ENCODE assay signal across 21 mouse cellular contexts in the genomic region with DNA sequence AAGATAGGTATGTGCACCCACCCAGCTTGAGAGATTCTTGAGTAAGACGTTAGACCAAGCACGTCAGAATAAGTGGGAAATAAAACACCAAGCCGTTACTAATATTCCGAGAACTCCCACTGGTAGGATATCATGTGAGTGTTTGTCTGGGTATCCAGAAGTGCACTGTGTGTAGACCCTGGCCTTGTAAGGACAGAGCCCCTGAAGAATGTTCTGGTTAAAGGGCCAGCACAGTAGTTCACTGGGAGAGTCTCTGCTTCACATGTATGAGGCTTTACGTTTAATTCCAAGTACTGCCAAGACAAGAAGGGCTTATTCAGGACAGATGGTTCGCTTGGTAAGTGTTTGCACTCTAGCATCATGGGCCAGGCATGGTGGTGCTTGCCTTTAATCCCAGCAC. TPM values are rescaled to one million over a fixed set of nuclear protein-coding genes. Genes with fewer than 3 reads are reported as not detected.
A peak's percentile ranks its signal among the peaks of the same experiment; 100 is the strongest.
DNase-seq lines count a peak whose midpoint lies in the region; ATAC-seq and TF ChIP-seq lines count a peak whose summit lies in the region.
"Had no signal": no experiment of that assay in that cellular context is flagged by ENCODE, and none has a peak within 500 bp of the region (broad histone marks: within the 10 kb centered on the region; RNA-seq: fewer than 3 reads in every experiment).

No protein-coding gene starts in this region.

- no peaks in the 10 kb centered on the region for H3K36me3 ChIP-seq in heart, embryonic 10.5 days
- H3K36me3 ChIP-seq in kidney, embryonic 14.5 days (ENCODE audit: control insufficient read depth, insufficient read depth, low read length): no peaks in the 10 kb centered on the region
- H3K36me3 ChIP-seq in lung, postnatal 0 days (ENCODE audit: insufficient read depth, low read length): no peaks in the 10 kb centered on the region
- H3K36me3 ChIP-seq in midbrain, embryonic 11.5 days (ENCODE audit: control insufficient read depth, insufficient read depth, low read length): no peaks in the 10 kb centered on the region
- no peaks in the 10 kb centered on the region for H3K36me3 ChIP-seq in midbrain, embryonic 10.5 days
- H3K36me3 ChIP-seq: G1E had no signal

- TF ChIP-seq CTCF in lung, postnatal 0 days (IDR thresholded peaks at IDR 0.05): no peak
- no peak for TF ChIP-seq CTCF in lung, adult 2 months (IDR thresholded peaks at IDR 0.05; ENCODE audit: insufficient read depth, low read length)

- ATAC-seq in kidney, embryonic 14.5 days (ENCODE audit: low FRiP score, low TSS enrichment): 0 out of 2 replicates have a peak, but pooled peaks have one; percentile 33
- peak; percentile 70 for ATAC-seq in lung, postnatal 0 days
- ATAC-seq in midbrain, embryonic 11.5 days (ENCODE audit: low FRiP score): no peak
- ATAC-seq: activated CD4-positive, CD25-positive, alpha-beta regulatory T cell, adult 4 months; Patski had no signal

- no peak overlapping the region for H3K4me2 ChIP-seq in kidney, embryonic 14.5 days (replicated peaks; ENCODE audit: low read depth, low read length)
- H3K4me2 ChIP-seq in lung, postnatal 0 days (replicated peaks; ENCODE audit: low read depth, low read length): no peak overlapping the region
- no peak overlapping the region for H3K4me2 ChIP-seq in midbrain, embryonic 11.5 days

- peak; percentile 82 for TF ChIP-seq EP300 in lung, postnatal 0 days (IDR thresholded peaks at IDR 0.05)

- H3K4me1 ChIP-seq in heart, embryonic 10.5 days: no peaks in the 10 kb centered on the region
- no peaks in the 10 kb centered on the region for H3K4me1 ChIP-seq in kidney, embryonic 14.5 days (ENCODE audit: control insufficient read depth, insufficient read depth, low read length)
- no peaks in the 10 kb centered on the region for H3K4me1 ChIP-seq in lung, postnatal 0 days (ENCODE audit: insufficient read depth, low read depth, low read length)
- H3K4me1 ChIP-seq in lung, adult 2 months (ENCODE audit: control insufficient read depth, insufficient read depth, low read length): no peaks in the 10 kb centered on the region
- no peaks in the 10 kb centered on the region for H3K4me1 ChIP-seq in midbrain, embryonic 11.5 days (ENCODE audit: control insufficient read depth, insufficient read depth, low read length)
- no peaks in the 10 kb centered on the region for H3K4me1 ChIP-seq in midbrain, embryonic 10.5 days

- WGBS in heart, embryonic 10.5 days: 75% methylated on average over 6 of the region's 6 CpGs
- 87% methylated on average over 6 of the region's 6 CpGs for WGBS in kidney, embryonic 14.5 days
- 60% methylated on average over 6 of the region's 6 CpGs for WGBS in lung, postnatal 0 days
- WGBS in lung, adult 2 months: 65% methylated on average over 6 of the region's 6 CpGs
- 85% methylated on average over 6 of the region's 6 CpGs for WGBS in midbrain, embryonic 11.5 days
- 91% methylated on average over 6 of the region's 6 CpGs for WGBS in midbrain, embryonic 10.5 days

- peak; percentile 58 for DNase-seq in heart, embryonic 10.5 days (ENCODE audit: low spot score)
- no peak for DNase-seq in heart, adult 9 months (ENCODE audit: low spot score in 2 of 2)
- no peak for DNase-seq in kidney, adult 8-10 months
- DNase-seq in lung, postnatal 0 days (ENCODE audit: low spot score): peak; percentile 25
- DNase-seq in lung, adult 2 months: no peak
- peak; percentile 37 for DNase-seq in midbrain, embryonic 11.5 days (ENCODE audit: low spot score, missing footprints)
- DNase-seq in midbrain, embryonic 10.5 days (ENCODE audit: low spot score): no peak
- DNase-seq: adrenal gland, adult 2 months; adrenal gland, adult 8-10 months; adrenal gland, postnatal 10 days; adrenal gland, postnatal 14 days; adrenal gland, postnatal 25 days; B cell, adult 2 months; cerebellum, adult 11 months; cerebellum, adult 11-12 months had no signal

- no peak for TF ChIP-seq POLR2A in lung, adult 2 months (IDR thresholded peaks at IDR 0.05; ENCODE audit: borderline replicate concordance, extremely low read depth, low read depth, low read length)

- H3K27ac ChIP-seq in heart, embryonic 10.5 days: no peak overlapping the region
- H3K27ac ChIP-seq in kidney, embryonic 14.5 days (ENCODE audit: low read depth, low read length): no peak overlapping the region
- H3K27ac ChIP-seq in lung, postnatal 0 days (ENCODE audit: low read length): peak overlapping the region; percentile 11; the same call in 1 of the 2 replicates
- H3K27ac ChIP-seq in midbrain, embryonic 11.5 days (ENCODE audit: low read depth, low read length): no peak overlapping the region
- H3K27ac ChIP-seq in midbrain, embryonic 10.5 days (replicated peaks): no peak overlapping the region

- H3K27me3 ChIP-seq in heart, embryonic 10.5 days (ENCODE audit: insufficient read depth, poor library complexity, severe bottlenecking): no peaks in the 10 kb centered on the region
- H3K27me3 ChIP-seq in kidney, embryonic 14.5 days (ENCODE audit: control insufficient read depth, insufficient read depth, low read length): no peaks in the 10 kb centered on the region
- H3K27me3 ChIP-seq in lung, postnatal 0 days (replicated peaks; ENCODE audit: insufficient read depth, low read length): no peaks in the 10 kb centered on the region
- H3K27me3 ChIP-seq in midbrain, embryonic 11.5 days (ENCODE audit: control insufficient read depth, insufficient read depth, low read length): no peaks in the 10 kb centered on the region
- H3K27me3 ChIP-seq in midbrain, embryonic 10.5 days (ENCODE audit: low read depth, poor library complexity, severe bottlenecking): no peaks in the 10 kb centered on the region
- H3K27me3 ChIP-seq: CH12.LX, Patski had no signal

- no peak overlapping the region for H3K4me3 ChIP-seq in heart, embryonic 10.5 days
- H3K4me3 ChIP-seq in kidney, embryonic 14.5 days (ENCODE audit: low read length): no peak overlapping the region
- no peak overlapping the region for H3K4me3 ChIP-seq in lung, postnatal 0 days (ENCODE audit: low read depth, low read length)
- no peak overlapping the region for H3K4me3 ChIP-seq in lung, adult 2 months (replicated peaks; ENCODE audit: extremely low read depth, low read depth, low read length)
- H3K4me3 ChIP-seq in midbrain, embryonic 11.5 days (ENCODE audit: low read depth, low read length): no peak overlapping the region
- H3K4me3 ChIP-seq in midbrain, embryonic 10.5 days: no peak overlapping the region

- H3K9me3 ChIP-seq in heart, embryonic 10.5 days: no peaks in the 10 kb centered on the region
- H3K9me3 ChIP-seq in kidney, embryonic 14.5 days (ENCODE audit: control insufficient read depth, low read length): no peaks in the 10 kb centered on the region
- H3K9me3 ChIP-seq in lung, postnatal 0 days (ENCODE audit: low read length): no peaks in the 10 kb centered on the region
- no peaks in the 10 kb centered on the region for H3K9me3 ChIP-seq in midbrain, embryonic 11.5 days (ENCODE audit: control insufficient read depth, low read length)
- no peaks in the 10 kb centered on the region for H3K9me3 ChIP-seq in midbrain, embryonic 10.5 days (replicated peaks)
- H3K9me3 ChIP-seq: G1E had no signal

- H3K9ac ChIP-seq in kidney, embryonic 14.5 days (ENCODE audit: low read depth, low read length): no peak overlapping the region
- no peak overlapping the region for H3K9ac ChIP-seq in lung, postnatal 0 days (replicated peaks; ENCODE audit: low read depth)
- H3K9ac ChIP-seq in midbrain, embryonic 11.5 days (ENCODE audit: low read length): no peak overlapping the region

RNA-seq across cellular contexts. Expression of a gene that starts 6.4 kb away (rescaled TPM):
- 20.5 and 24.5 TPM in 2 replicates for polyA plus RNA-seq in heart, embryonic 10.5 days (2016; fragmentation: Nextera tagmentation; extraction: Ambion mirVana)
- polyA plus RNA-seq in kidney, embryonic 14.5 days (2014; fragmentation: Nextera tagmentation; extraction: Ambion mirVana): 18.8 and 28.0 TPM in 2 replicates
- 17.0 and 18.5 TPM in 2 replicates for polyA plus RNA-seq in lung, postnatal 0 days (2015; fragmentation: Nextera tagmentation; extraction: Ambion mirVana)
- 12.2 and 15.0 TPM in 2 replicates for polyA plus RNA-seq in lung, adult 2 months (2012; rRNA removed)
- 20.8 and 21.6 TPM in 2 replicates for polyA plus RNA-seq in midbrain, embryonic 11.5 days (2014; fragmentation: Nextera tagmentation; extraction: Ambion mirVana)
- polyA plus RNA-seq in midbrain, embryonic 10.5 days (2016; fragmentation: Nextera tagmentation; extraction: Ambion mirVana): 17.0 and 18.8 TPM in 2 replicates

RNA-seq across cellular contexts. Expression of a gene that starts 22.6 kb away (rescaled TPM):
- polyA plus RNA-seq in heart, embryonic 10.5 days (2016; fragmentation: Nextera tagmentation; extraction: Ambion mirVana): 0.26 and 0.62 TPM in 2 replicates
- 0.36 and 0.47 TPM in 2 replicates for polyA plus RNA-seq in kidney, embryonic 14.5 days (2014; fragmentation: Nextera tagmentation; extraction: Ambion mirVana)
- polyA plus RNA-seq in lung, postnatal 0 days (2015; fragmentation: Nextera tagmentation; extraction: Ambion mirVana): not detected in 2 replicates
- polyA plus RNA-seq in lung, adult 2 months (2012; rRNA removed): not detected in 2 replicates
- 0.08 TPM in 1 of 2 replicates, not detected in the other for polyA plus RNA-seq in midbrain, embryonic 11.5 days (2014; fragmentation: Nextera tagmentation; extraction: Ambion mirVana)
- polyA plus RNA-seq in midbrain, embryonic 10.5 days (2016; fragmentation: Nextera tagmentation; extraction: Ambion mirVana): 0.05 and 0.09 TPM in 2 replicates
- polyA plus RNA-seq: activated CD4-positive, CD25-positive, alpha-beta regulatory T cell, adult 4 months; C2C12; G1E; Patski had no signal

Comparison
In these comparisons a context has a peak if more than half of its experiments do, and no peak if none do; other contexts are left out.
1. DNase-seq: peak in heart, embryonic 10.5 days (single experiment), lung, postnatal 0 days (single experiment) and midbrain, embryonic 11.5 days (single experiment); none in heart, adult 9 months (0 of 2), kidney, adult 8-10 months (0 of 2), lung, adult 2 months (single experiment) and midbrain, embryonic 10.5 days (single experiment).